Mouse (Mus musculus) cerebellum, adult 8-10 months (tissue): ENCODE measurements at regions not wholly inside any gene's neighbourhood (a gene's known extent, or its start where the extent isn't known, plus 50 kb on each side); places are given as distances from the start of the nearest gene placed in this dataset.

ENCODE experiments used
- DNase-seq: peaks from one replicate; pipeline ENCODE4 v3.0.0; 2022

GRCm38 (mm10) chr8:91996305-91997022, 194.6 kb upstream of the Irx3 start:
- DNase-seq, result no peak

DNA sequence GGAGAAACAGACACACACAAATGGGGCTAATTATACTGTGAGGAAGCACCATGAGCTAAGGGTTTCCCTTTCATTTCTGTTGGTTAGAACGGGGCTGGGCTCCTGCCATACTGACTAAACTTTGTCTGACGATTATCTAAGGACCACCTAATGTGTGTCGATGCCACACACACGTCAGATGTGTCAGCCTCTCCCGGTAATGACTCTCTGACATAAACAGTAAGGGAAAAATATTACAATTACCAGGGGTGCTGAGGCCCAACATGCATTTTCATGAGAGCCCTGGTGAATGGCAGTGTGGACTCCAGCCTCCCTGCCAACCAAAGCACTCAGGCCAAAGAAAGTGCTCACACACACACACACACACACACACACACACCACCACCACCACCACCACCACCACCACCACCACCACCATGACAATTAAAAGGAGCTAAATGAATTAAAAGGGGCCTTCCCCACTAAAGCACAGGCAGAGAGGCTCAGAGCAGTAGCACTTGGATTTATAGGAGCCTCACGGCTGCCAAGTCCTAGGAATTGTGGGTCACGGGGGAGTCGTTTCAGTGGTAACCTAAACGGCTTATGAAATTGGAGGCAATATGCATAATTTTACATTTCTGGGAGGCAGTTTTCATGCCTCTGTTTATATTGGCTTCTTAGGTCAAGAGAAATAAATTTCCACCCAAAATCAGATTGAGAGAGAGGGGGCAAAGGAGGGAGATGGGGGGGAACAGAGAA, 193.7 kb upstream of the Irx3 start:
- DNase-seq, result no peak

GRCm38 (mm10) chr8:91991542-91992452, 189.9 kb upstream of the Irx3 start:
- no peak for DNase-seq

- DNase-seq, result no peak
Measured at GRCm38 (mm10) chr8:91990952-91991351, 189.1 kb upstream of the Irx3 start.

- DNase-seq, result no peak
Measured at GRCm38 (mm10) chr8:91990048-91990447, 188.2 kb upstream of the Irx3 start.

- DNase-seq, result no peak
Measured at GRCm38 (mm10) chr8:91988866-91989633, 187.2 kb upstream of the Irx3 start.

GRCm38 (mm10) chr8:91987854-91988253, 186.0 kb upstream of the Irx3 start:
- DNase-seq, result no peak

DNA sequence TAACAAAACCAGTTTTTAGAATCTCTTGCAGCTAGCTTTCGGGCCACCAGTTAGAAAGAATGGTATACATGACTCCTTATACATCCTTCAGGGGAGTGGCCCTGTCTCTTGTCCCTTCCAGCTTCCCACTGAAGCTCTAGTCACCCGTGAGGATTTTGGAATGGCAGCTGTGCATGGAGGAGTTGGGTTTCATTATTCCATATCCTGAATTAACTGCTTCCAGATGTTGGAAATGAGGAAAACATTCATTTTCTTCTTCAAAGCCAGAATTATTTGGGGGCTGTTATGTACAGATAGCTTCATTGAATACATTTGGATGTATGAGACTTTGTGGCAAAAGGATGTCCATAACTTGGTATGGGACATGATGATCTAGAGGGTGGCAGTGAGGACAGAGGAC, 181.3 kb upstream of the Irx3 start:
- DNase-seq, result no peak

GRCm38 (mm10) chr8:91976900-91977585, 175.2 kb upstream of the Irx3 start:
- no peak for DNase-seq

DNA sequence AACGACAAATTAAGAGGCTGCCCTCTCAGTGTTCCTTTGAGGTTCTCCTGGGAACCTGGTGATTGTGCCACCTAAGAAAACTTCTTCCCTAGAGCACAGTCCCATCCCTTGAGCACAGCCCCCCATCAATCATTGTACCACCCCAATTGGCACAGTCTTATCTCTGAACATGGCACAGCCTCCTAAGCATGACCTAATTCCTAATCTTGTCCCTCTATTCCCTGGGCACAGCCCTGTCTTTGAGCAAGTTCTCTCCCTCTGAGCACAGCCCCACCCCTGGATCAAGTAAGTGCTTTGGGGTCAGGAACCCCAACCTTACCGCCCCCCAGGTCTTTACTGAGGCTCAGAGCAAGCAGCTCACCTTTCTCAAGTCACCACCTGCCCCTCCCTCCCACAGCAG, 173.6 kb upstream of the Irx3 start:
- no peak for DNase-seq

- DNase-seq, result no peak
Measured at GRCm38 (mm10) chr8:91974636-91975035, 172.8 kb upstream of the Irx3 start.

DNA sequence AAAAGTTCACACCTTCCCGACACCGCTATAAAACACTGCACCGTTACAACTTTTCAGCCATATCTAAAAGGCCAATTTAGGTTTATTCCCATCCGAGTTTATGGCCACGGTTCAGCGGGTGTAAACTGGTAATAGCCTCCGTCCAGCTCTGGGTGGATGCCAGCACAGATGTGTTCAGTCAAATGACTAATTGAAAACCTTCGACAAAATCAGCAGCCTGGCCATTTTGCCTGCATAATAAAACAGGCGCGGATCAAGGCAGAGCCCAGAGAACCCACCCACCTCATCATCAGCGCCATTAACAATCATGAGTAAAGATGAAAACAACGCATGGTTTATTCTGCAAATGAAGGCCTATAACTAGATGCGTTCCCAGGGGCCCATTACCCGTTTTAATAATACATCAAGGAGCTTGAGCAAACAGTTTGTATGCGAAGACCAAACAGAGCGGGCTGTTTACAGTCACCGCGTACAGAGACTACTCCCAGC, 172.1 kb upstream of the Irx3 start:
- DNase-seq, result no peak

DNA sequence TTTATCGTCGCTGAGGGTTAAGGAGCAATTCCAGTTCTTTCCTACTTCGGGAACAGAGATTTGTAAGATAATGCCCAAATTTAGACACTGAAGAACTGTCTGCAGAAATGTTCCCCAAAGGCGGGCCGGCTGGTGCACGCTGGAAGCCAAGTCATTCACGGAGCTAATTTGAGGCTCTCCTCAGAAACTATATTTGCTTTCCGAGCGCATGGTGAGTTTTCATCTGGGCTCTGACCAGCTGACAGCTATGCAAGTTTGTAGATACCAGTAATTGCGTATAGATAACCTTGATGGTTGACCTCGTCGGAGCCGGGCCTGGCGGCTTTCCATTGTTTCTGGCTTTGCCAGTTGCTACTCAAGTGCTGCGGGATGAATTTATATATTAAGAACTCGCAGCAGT, 165.5 kb upstream of the Irx3 start:
- no peak for DNase-seq

- DNase-seq, result no peak
Measured at GRCm38 (mm10) chr8:91966891-91967370, 165.1 kb upstream of the Irx3 start.

DNA sequence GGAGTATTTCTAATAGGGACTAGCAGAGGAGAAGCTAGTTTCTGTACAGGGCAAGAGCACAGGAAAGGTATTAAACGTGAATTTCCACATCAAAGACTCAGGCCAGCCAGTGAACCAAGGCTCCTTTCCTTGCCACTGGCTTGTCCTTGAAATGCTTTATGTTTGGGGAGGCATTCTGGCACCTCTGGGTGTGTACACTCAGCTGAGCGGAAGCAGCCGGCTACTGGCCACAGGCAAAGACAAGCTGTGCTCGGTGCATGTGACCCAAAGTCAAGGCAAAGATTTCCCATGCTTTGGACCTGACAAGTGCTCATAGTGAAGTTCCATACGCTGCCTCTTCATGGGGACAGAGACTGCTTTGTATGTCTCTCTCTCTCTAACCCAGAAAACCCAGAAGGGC, 159.8 kb upstream of the Irx3 start:
- DNase-seq, result no peak

DNA sequence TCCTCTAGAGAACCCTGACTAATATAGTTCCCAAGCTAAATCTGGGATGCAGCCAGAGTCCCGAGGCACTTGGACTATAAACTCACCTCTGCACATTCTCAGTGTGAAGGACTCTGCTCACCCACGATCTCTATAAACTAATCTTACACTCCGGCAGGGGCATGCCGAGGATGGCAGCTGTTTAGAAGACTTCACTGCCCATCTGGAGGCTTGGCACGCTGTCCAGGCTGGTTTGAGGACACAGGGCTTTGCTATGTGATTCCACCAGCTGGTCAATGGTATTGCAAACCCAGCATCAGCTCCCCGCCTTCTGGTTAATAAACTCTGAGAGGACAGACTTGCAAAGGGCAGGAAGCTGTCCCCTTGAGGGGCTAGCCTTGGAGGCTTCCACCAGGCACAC, 153.3 kb upstream of the Irx3 start:
- no peak for DNase-seq

GRCm38 (mm10) chr8:91952981-91953380, 151.1 kb upstream of the Irx3 start:
- no peak for DNase-seq

DNA sequence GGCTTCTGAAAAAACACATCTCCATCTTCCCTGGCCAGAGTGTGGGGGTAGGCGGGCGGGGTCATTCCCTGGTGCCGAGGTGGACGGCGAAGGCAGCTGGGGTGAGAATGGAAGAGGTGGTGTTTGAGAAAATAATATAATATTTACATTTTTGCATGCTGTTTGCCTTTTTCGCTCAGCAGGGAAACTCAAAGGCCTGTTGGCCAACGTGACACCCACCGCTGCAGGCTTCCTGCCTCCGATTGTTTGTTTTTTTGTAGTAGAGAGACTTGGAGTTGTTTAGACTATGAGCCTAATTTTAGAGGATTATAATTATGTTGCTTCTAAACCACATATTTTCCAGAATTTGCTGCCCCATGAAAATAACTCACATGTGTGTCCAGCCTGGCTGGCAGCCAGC, 147.2 kb upstream of the Irx3 start:
- no peak for DNase-seq

DNA sequence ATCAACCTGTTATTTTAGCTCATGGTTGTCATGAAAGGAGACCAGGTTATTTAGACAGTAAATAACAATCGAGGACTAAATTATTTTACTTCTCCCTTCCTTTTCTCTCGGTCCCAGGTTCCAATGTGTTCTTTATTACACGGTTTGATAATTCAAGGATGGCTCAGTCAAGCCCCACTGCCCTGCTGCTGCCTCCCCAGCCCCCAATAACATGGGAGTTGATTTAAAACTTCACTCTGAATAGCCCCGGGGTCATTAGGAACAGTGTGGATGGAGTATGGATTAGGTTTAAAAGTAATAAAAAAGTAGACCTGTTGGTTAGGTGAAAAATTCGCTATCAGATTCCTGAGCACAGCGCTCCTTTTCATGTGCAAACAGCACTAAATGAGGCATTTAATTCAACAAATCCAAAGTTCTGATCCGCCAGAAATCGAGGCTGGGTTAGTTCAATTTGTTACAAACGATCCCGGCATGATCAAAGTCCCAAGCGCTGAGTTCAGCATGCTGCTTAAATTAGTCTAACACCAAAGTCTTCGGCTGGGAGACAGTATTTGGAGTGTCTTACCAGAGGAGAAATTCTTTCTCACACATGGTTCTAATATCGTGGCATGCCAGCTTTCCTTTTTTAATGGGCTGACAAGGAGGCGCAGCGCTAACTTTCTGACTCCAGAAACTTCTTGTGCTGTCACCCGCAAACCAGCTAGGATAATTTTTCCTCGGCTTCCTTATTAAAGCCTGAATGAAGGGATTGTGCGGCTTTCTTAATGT, 146.5 kb upstream of the Irx3 start:
- DNase-seq, result no peak

GRCm38 (mm10) chr8:91941005-91941404, 139.1 kb upstream of the Irx3 start:
- no peak for DNase-seq

- no peak for DNase-seq
Measured at GRCm38 (mm10) chr8:91937227-91937626, 135.4 kb upstream of the Irx3 start.
